Mouse (Mus musculus): ENCODE measurements around the gene Sox30.
A peak's percentile ranks its signal among the peaks of the same experiment; 100 is the strongest.

The Sox30 gene

GRCm38 (mm10) chr11:46055896-46056769, 76.0 kb downstream of the Sox30 start, which contains the start of gene Adam19:
Gene Adam19, plus strand, starts transcription at chr11:46055992.
- Histone ChIP-seq H3K9me3 (ENCODE audit: low read length) (no peaks in the 10 kb centered on the region), H3K4me3 (replicated peaks; ENCODE audit: low read length) (peak within 1 kb of the TSS; percentile 89), H3K27me3 (ENCODE audit: insufficient read depth, low read length) (no peaks in the 10 kb centered on the region), H3K36me3 (ENCODE audit: insufficient read depth, low read length) (peaks cover 6% of the 10 kb centered on the region), H3K4me1 (replicated peaks; ENCODE audit: low read depth, low read length) (peaks cover 71% of the 10 kb centered on the region)
- TF ChIP-seq POU5F1 (IDR thresholded peaks at IDR 0.05; ENCODE audit: borderline replicate concordance, low read length), result no peak
- TF ChIP-seq CTCF (conservative IDR thresholded peaks at IDR 0.05; ENCODE audit: low read length), result no peak
- TF ChIP-seq NANOG (IDR thresholded peaks at IDR 0.05; ENCODE audit: borderline replicate concordance, low read length), result no peak

DNA sequence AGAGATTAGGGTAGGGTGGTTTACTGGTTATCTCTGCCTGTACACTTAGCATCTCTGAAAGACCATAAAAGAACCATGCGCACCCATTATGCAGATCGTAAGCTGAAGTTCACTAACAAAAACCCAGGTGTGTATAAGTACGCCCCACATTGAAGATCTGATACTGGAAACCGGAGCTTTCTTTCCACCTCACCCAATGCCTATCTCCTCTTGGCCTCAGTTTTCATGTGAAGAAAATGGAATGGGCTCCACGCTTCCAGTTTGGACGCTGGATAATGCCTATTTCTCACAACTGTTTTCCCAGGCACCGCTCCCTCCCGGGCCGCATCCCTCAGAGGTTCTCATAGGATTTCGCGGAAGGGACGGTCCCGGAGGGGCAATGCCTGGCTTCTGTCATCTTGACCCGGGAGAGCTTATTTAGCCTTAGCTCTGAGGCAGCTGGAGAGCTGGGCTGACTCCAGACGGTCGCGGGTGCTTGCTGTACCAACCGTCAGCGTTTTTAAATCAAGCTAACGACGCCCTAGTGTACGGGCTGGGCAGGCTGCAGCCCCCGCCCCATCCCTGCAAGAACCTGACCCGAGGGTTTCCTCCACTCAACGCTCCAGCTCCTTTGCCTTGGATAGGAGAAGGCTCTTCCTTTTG, 76.8 kb downstream of the Sox30 start:
- peak; percentile 53; the same call in 1 of the 2 replicates for TF ChIP-seq NANOG (IDR thresholded peaks at IDR 0.05; ENCODE audit: borderline replicate concordance, low read length)
- TF ChIP-seq CTCF (conservative IDR thresholded peaks at IDR 0.05; ENCODE audit: low read length), result no peak
- no peak for TF ChIP-seq POU5F1 (IDR thresholded peaks at IDR 0.05; ENCODE audit: borderline replicate concordance, low read length)
- Histone ChIP-seq H3K27me3 (ENCODE audit: insufficient read depth, low read length) (no peaks in the 10 kb centered on the region), H3K4me1 (replicated peaks; ENCODE audit: low read depth, low read length) (peaks cover 77% of the 10 kb centered on the region), H3K36me3 (ENCODE audit: insufficient read depth, low read length) (peaks cover 13% of the 10 kb centered on the region), H3K4me3 (replicated peaks; ENCODE audit: low read length) (peak overlapping the region; percentile 89), H3K9me3 (ENCODE audit: low read length) (no peaks in the 10 kb centered on the region)

DNA sequence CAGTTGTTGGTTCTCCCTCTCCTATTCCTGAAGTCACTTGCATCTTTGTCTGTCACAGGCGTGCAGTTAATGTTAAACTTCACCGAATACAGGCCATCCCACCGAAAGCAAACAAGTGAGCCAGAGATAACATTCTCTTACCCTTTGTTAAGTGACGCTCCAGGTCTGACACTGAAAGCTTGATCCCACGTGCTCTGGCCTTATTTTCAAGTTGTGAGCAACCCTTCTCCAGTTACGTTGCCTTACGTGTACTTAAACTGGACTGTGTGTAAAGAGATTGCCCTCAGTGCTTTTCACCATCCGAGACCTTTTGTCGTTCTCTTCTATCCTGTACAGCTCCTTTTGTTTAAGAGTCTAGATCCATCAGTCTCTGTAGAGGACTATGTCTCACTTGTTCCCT, 77.9 kb downstream of the Sox30 start:
- Histone ChIP-seq H3K36me3 (ENCODE audit: insufficient read depth, low read length) (peaks cover 25% of the 10 kb centered on the region), H3K4me3 (replicated peaks; ENCODE audit: low read length) (peak overlapping the region; percentile 89), H3K4me1 (replicated peaks; ENCODE audit: low read depth, low read length) (peaks cover 88% of the 10 kb centered on the region), H3K9me3 (ENCODE audit: low read length) (no peaks in the 10 kb centered on the region), H3K27me3 (ENCODE audit: insufficient read depth, low read length) (no peaks in the 10 kb centered on the region)
- TF ChIP-seq CTCF (conservative IDR thresholded peaks at IDR 0.05; ENCODE audit: low read length) (no peak), POU5F1 (IDR thresholded peaks at IDR 0.05; ENCODE audit: borderline replicate concordance, low read length) (no peak), NANOG (IDR thresholded peaks at IDR 0.05; ENCODE audit: borderline replicate concordance, low read length) (no peak)

DNA sequence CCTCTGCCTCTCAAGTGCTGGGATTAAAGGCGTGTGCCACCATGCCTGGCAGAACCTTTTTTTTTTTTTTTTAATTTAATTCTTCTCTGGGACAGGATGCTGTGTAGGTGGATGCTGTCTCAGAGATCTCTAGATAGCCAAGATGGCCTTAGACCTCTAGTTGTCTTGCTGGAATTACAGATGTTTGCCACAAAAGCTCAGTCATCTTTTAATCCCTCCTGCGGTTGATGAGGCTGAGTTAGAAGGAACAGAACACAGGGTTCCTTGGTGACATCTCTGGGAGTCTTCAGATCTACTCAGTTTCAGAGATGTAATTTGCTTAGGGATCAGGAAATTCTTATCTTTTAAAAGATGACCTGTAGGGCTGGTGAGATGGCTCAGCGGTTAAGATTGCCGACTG, 78.8 kb downstream of the Sox30 start:
- Histone ChIP-seq H3K27me3 (ENCODE audit: insufficient read depth, low read length) (no peaks in the 10 kb centered on the region), H3K9me3 (ENCODE audit: low read length) (no peaks in the 10 kb centered on the region), H3K4me3 (replicated peaks; ENCODE audit: low read length) (no peak overlapping the region), H3K36me3 (ENCODE audit: insufficient read depth, low read length) (peaks cover 28% of the 10 kb centered on the region), H3K4me1 (replicated peaks; ENCODE audit: low read depth, low read length) (peaks cover 89% of the 10 kb centered on the region)
- TF ChIP-seq POU5F1 (IDR thresholded peaks at IDR 0.05; ENCODE audit: borderline replicate concordance, low read length), result no peak
- no peak for TF ChIP-seq NANOG (IDR thresholded peaks at IDR 0.05; ENCODE audit: borderline replicate concordance, low read length)
- TF ChIP-seq CTCF (conservative IDR thresholded peaks at IDR 0.05; ENCODE audit: low read length), result no peak

- no peaks in the 10 kb centered on the region for H3K9me3 ChIP-seq (ENCODE audit: low read length)
- H3K27me3 ChIP-seq (ENCODE audit: insufficient read depth, low read length), result no peaks in the 10 kb centered on the region
- TF ChIP-seq NANOG (IDR thresholded peaks at IDR 0.05; ENCODE audit: borderline replicate concordance, low read length) (0 out of 2 replicates have a peak, but pooled peaks have one; percentile 7), POU5F1 (IDR thresholded peaks at IDR 0.05; ENCODE audit: borderline replicate concordance, low read length) (0 out of 2 replicates have a peak, but pooled peaks have one; percentile 11), CTCF (conservative IDR thresholded peaks at IDR 0.05; ENCODE audit: low read length) (peak; percentile 38; the same call in 1 of the 2 replicates)
- H3K4me1 ChIP-seq (replicated peaks; ENCODE audit: low read depth, low read length), result peaks cover 89% of the 10 kb centered on the region
- peaks cover 36% of the 10 kb centered on the region for H3K36me3 ChIP-seq (ENCODE audit: insufficient read depth, low read length)
- H3K4me3 ChIP-seq (replicated peaks; ENCODE audit: low read length), result no peak overlapping the region
Observed at GRCm38 (mm10) chr11:46059887-46060650, 80.0 kb downstream of the Sox30 start.

DNA sequence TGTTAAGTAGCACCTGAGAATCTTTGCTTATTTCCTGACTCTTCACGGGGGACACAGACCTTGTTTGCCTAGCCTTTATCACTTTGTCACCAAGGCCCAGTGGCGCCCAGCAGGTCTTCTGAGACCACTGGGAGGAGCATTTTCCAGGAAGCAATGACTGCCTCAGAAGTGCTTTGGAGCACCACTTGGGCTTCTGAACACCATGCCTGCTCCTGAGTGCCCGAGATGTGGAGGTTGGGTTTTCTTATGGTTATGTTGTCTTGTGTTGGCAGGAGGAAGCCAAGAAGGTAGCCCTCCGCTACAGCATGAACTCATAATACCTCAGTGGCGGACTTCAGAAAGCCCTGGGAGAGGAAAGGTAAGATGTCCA, 80.5 kb downstream of the Sox30 start:
- Histone ChIP-seq H3K27me3 (ENCODE audit: insufficient read depth, low read length) (no peaks in the 10 kb centered on the region), H3K4me3 (replicated peaks; ENCODE audit: low read length) (no peak overlapping the region), H3K9me3 (ENCODE audit: low read length) (no peaks in the 10 kb centered on the region), H3K36me3 (ENCODE audit: insufficient read depth, low read length) (peaks cover 40% of the 10 kb centered on the region), H3K4me1 (replicated peaks; ENCODE audit: low read depth, low read length) (peaks cover 89% of the 10 kb centered on the region)
- TF ChIP-seq NANOG (IDR thresholded peaks at IDR 0.05; ENCODE audit: borderline replicate concordance, low read length) (no peak), CTCF (conservative IDR thresholded peaks at IDR 0.05; ENCODE audit: low read length) (no peak), POU5F1 (IDR thresholded peaks at IDR 0.05; ENCODE audit: borderline replicate concordance, low read length) (no peak)

- TF ChIP-seq CTCF (conservative IDR thresholded peaks at IDR 0.05; ENCODE audit: low read length) (no peak), NANOG (IDR thresholded peaks at IDR 0.05; ENCODE audit: borderline replicate concordance, low read length) (no peak), POU5F1 (IDR thresholded peaks at IDR 0.05; ENCODE audit: borderline replicate concordance, low read length) (no peak)
- Histone ChIP-seq H3K27me3 (ENCODE audit: insufficient read depth, low read length) (no peaks in the 10 kb centered on the region), H3K36me3 (ENCODE audit: insufficient read depth, low read length) (peaks cover 53% of the 10 kb centered on the region), H3K9me3 (ENCODE audit: low read length) (0 out of 2 replicates have a peak, but pooled peaks cover 8% of the 10 kb centered on the region), H3K4me3 (replicated peaks; ENCODE audit: low read length) (no peak overlapping the region), H3K4me1 (replicated peaks; ENCODE audit: low read depth, low read length) (peaks cover 95% of the 10 kb centered on the region)
Observed at GRCm38 (mm10) chr11:46061776-46062445, 81.8 kb downstream of the Sox30 start.

All from E14TG2a.4 (cell line).